Comparison of ENCODE assay signal across 22 mouse cellular contexts in genomic region chr6:3751576-3751975, GRCm38 (mm10). TPM values are rescaled to one million over a fixed set of nuclear protein-coding genes. Genes with fewer than 3 reads are reported as not detected.
DNase-seq lines count a peak whose midpoint lies in the region; ATAC-seq lines count a peak whose summit lies in the region.
"Had no signal": no experiment of that assay in that cellular context is flagged by ENCODE, and none has a peak within 500 bp of the region (broad histone marks: within the 10 kb centered on the region; RNA-seq: fewer than 3 reads in every experiment).

No protein-coding gene starts in this region.

- 82% methylated on average over 3 of the region's 3 CpGs for WGBS in midbrain, embryonic 16.5 days

- H3K9ac ChIP-seq in midbrain, embryonic 16.5 days (ENCODE audit: low read depth, low read length) = no peak overlapping the region
- H3K9ac ChIP-seq: embryonic facial prominence, embryonic 15.5 days; forebrain, embryonic 15.5 days; heart, embryonic 13.5 days; hindbrain, embryonic 15.5 days had no signal

- no peaks in the 10 kb centered on the region for H3K27me3 ChIP-seq in midbrain, embryonic 16.5 days (ENCODE audit: control insufficient read depth, insufficient read depth, low read depth, low read length)
- H3K27me3 ChIP-seq: embryonic facial prominence, embryonic 15.5 days; forebrain, embryonic 15.5 days; heart, embryonic 13.5 days; hindbrain, embryonic 15.5 days had no signal

- no peak overlapping the region for H3K27ac ChIP-seq in midbrain, embryonic 16.5 days (ENCODE audit: low read length)
- H3K27ac ChIP-seq: embryonic facial prominence, embryonic 15.5 days; forebrain, embryonic 10.5 days; forebrain, embryonic 15.5 days; heart, embryonic 13.5 days; hindbrain, embryonic 15.5 days had no signal

- no peak for ATAC-seq in midbrain, embryonic 16.5 days
- ATAC-seq: forebrain, embryonic 15.5 days had no signal

- DNase-seq in layer of hippocampus, adult 8-10 months (ENCODE audit: low spot score in 2 of 2) = peak; percentile 2 to 3
- no peak for DNase-seq in layer of hippocampus, postnatal 14 days (ENCODE audit: low spot score in 2 of 2)
- DNase-seq in right cerebral cortex, adult 18-20 months = peak; percentile 15
- no peak for DNase-seq in right cerebral cortex, postnatal 4 days
- peak; percentile 10 to 25 for DNase-seq in right cerebral cortex, postnatal 36 days (ENCODE audit: low spot score in 2 of 2)
- DNase-seq: adrenal gland, adult 2 months; adrenal gland, postnatal 36 days; cerebellum, adult 11 months; cerebellum, adult 8-10 months; cerebellum, postnatal 14 days; embryo, embryonic 11 days; gastrocnemius, postnatal 36 days; heart, adult 11 months; heart, postnatal 36 days had no signal

- no peaks in the 10 kb centered on the region for H3K4me1 ChIP-seq in midbrain, embryonic 16.5 days (ENCODE audit: control insufficient read depth, insufficient read depth, low read length)
- H3K4me1 ChIP-seq: embryonic facial prominence, embryonic 15.5 days; forebrain, embryonic 10.5 days; forebrain, embryonic 15.5 days; heart, embryonic 13.5 days; hindbrain, embryonic 15.5 days had no signal

- no peak overlapping the region for H3K4me3 ChIP-seq in midbrain, embryonic 16.5 days (ENCODE audit: low read depth, low read length)
- H3K4me3 ChIP-seq: embryonic facial prominence, embryonic 15.5 days; erythroblast, embryonic 14.5 days; forebrain, embryonic 10.5 days; forebrain, embryonic 15.5 days; heart, embryonic 13.5 days; hindbrain, embryonic 15.5 days had no signal

- H3K4me2 ChIP-seq in midbrain, embryonic 16.5 days (ENCODE audit: low read length) = no peak overlapping the region
- H3K4me2 ChIP-seq: embryonic facial prominence, embryonic 15.5 days; forebrain, embryonic 15.5 days; heart, embryonic 13.5 days; hindbrain, embryonic 15.5 days had no signal

- no peaks in the 10 kb centered on the region for H3K9me3 ChIP-seq in midbrain, embryonic 16.5 days (replicated peaks; ENCODE audit: control insufficient read depth, low read length, poor library complexity, severe bottlenecking)
- H3K9me3 ChIP-seq: embryonic facial prominence, embryonic 15.5 days; forebrain, embryonic 10.5 days; forebrain, embryonic 15.5 days; heart, embryonic 13.5 days; hindbrain, embryonic 15.5 days had no signal

- no peaks in the 10 kb centered on the region for H3K36me3 ChIP-seq in midbrain, embryonic 16.5 days (ENCODE audit: control insufficient read depth, insufficient read depth, low read length)
- H3K36me3 ChIP-seq: embryonic facial prominence, embryonic 15.5 days; forebrain, embryonic 10.5 days; forebrain, embryonic 15.5 days; heart, embryonic 13.5 days; hindbrain, embryonic 15.5 days had no signal

RNA-seq across cellular contexts. Expression of gene Calcr, which starts 12.9 kb away (rescaled TPM):
- total RNA-seq in layer of hippocampus, adult 8-10 months (2022) = not detected
- total RNA-seq in layer of hippocampus, postnatal 14 days (2021) = not detected
- polyA plus RNA-seq in midbrain, embryonic 16.5 days (2015; fragmentation: Nextera tagmentation; extraction: Ambion mirVana) = 8.9 and 9.6 TPM in 2 replicates
- total RNA-seq: adrenal gland, adult 2 months; adrenal gland, postnatal 36 days; common myeloid progenitor, adult 5-6 weeks; heart, postnatal 36 days had no signal
- polyA plus RNA-seq: adrenal gland, adult 2 months; erythroblast, embryonic 14.5 days had no signal

Comparison
In these comparisons a context has a peak if more than half of its experiments do, and no peak if none do; other contexts are left out.
1. DNase-seq: peak in layer of hippocampus, adult 8-10 months (2 of 2), right cerebral cortex, adult 18-20 months (single experiment) and right cerebral cortex, postnatal 36 days (2 of 2); none in layer of hippocampus, postnatal 14 days (0 of 2) and right cerebral cortex, postnatal 4 days (single experiment).